Mouse (Mus musculus): ENCODE results near the gene Rab11fip3. TPM values are rescaled to one million over a fixed set of nuclear protein-coding genes. Genes with fewer than 3 reads are reported as not detected.

Gene Rab11fip3
- polyA plus RNA-seq, 1 experiment, result 4.0 TPM

DNA sequence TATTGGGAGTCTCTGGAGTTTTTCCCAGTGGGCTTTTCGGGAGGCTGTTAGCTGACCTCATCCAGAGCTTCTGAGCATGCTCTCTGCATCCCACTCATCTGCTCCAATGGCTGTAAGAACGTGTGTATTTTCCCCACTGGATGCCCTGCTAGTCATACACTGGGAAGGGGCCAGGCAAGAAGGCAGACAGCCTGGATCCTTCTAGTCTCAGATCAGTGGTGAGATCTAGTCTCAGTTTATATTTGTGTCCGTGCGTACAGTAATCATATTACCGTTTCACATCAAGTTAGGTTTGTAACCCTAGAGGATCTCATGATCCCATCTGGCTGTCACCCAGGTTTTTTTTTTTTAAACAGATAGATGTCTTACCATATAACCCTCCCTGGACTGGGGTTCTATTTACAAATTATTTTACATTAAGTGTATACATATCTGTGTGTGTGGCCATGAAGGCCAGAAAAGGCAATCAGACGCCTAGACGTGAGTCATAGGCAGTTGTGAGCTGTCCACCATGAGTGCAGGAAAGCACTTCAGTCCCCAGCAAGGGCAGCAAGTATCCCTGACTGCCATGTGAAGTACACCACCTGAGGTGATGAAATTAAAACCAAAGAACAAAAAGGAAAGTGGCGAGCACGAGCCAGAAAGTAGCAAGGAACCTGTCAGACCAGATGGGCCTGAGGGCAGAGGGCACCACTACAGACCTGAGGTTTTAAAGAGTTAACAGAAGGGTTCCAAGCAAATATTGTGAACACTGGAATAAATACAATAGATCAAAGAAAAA lies 11.4 kb downstream of the Rab11fip3 start:
- TF ChIP-seq GATA1 (IDR thresholded peaks at IDR 0.05; ENCODE audit: borderline replicate concordance, low read length) (no peak), FLI1 (IDR thresholded peaks at IDR 0.05; ENCODE audit: low read length) (no peak)
- H3K27me3 ChIP-seq (replicated peaks), result peaks cover 24% of the 10 kb centered on the region
- no peak overlapping the region for H3K4me3 ChIP-seq (replicated peaks)
- H3K4me1 ChIP-seq, result no peaks in the 10 kb centered on the region
- H3K36me3 ChIP-seq (replicated peaks; ENCODE audit: low read length), result no peaks in the 10 kb centered on the region
- H3K9me3 ChIP-seq, result no peaks in the 10 kb centered on the region

DNA sequence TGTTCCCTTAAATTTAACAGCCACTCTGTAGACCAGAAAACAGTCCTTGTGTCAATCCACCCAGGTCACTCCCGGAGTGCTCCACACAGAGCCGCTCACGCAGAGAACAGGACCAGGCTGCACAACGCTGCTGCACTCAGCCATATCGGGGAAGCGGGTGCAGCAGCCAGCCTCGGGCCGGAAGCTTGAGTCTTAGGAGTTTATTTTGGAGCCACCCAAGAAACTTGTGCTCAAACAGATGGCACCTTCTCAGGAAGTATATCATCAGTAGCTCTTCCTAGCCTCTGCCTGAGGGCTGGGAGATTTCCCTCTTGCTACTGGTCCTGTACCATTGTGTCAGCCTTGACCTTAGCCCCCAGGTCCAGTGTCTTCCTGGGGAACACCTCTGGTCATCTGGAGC lies 12.1 kb downstream of the Rab11fip3 start:
- TF ChIP-seq GATA1 (IDR thresholded peaks at IDR 0.05; ENCODE audit: borderline replicate concordance, low read length) (no peak), FLI1 (IDR thresholded peaks at IDR 0.05; ENCODE audit: low read length) (no peak)
- H3K36me3 ChIP-seq (replicated peaks; ENCODE audit: low read length), result no peaks in the 10 kb centered on the region
- no peaks in the 10 kb centered on the region for H3K4me1 ChIP-seq
- H3K9me3 ChIP-seq, result no peaks in the 10 kb centered on the region
- H3K4me3 ChIP-seq (replicated peaks), result no peak overlapping the region
- peaks cover 25% of the 10 kb centered on the region for H3K27me3 ChIP-seq (replicated peaks)

- H3K27me3 ChIP-seq (replicated peaks), result peaks cover 30% of the 10 kb centered on the region
- H3K4me1 ChIP-seq, result no peaks in the 10 kb centered on the region
- H3K4me3 ChIP-seq (replicated peaks), result no peak overlapping the region
- no peak for TF ChIP-seq FLI1 (IDR thresholded peaks at IDR 0.05; ENCODE audit: low read length)
- no peak for TF ChIP-seq GATA1 (IDR thresholded peaks at IDR 0.05; ENCODE audit: borderline replicate concordance, low read length)
- no peaks in the 10 kb centered on the region for H3K9me3 ChIP-seq
- no peaks in the 10 kb centered on the region for H3K36me3 ChIP-seq (replicated peaks; ENCODE audit: low read length)
Measured at GRCm38 (mm10) chr17:26055164-26055563, 14.2 kb downstream of the Rab11fip3 start.

GRCm38 (mm10) chr17:26054133-26054845 lies 15.1 kb downstream of the Rab11fip3 start:
- no peak overlapping the region for H3K4me3 ChIP-seq (replicated peaks)
- H3K4me1 ChIP-seq, result no peaks in the 10 kb centered on the region
- TF ChIP-seq FLI1 (IDR thresholded peaks at IDR 0.05; ENCODE audit: low read length) (no peak), GATA1 (IDR thresholded peaks at IDR 0.05; ENCODE audit: borderline replicate concordance, low read length) (no peak)
- H3K27me3 ChIP-seq (replicated peaks), result peaks cover 27% of the 10 kb centered on the region
- H3K36me3 ChIP-seq (replicated peaks; ENCODE audit: low read length), result no peaks in the 10 kb centered on the region
- no peaks in the 10 kb centered on the region for H3K9me3 ChIP-seq

DNA sequence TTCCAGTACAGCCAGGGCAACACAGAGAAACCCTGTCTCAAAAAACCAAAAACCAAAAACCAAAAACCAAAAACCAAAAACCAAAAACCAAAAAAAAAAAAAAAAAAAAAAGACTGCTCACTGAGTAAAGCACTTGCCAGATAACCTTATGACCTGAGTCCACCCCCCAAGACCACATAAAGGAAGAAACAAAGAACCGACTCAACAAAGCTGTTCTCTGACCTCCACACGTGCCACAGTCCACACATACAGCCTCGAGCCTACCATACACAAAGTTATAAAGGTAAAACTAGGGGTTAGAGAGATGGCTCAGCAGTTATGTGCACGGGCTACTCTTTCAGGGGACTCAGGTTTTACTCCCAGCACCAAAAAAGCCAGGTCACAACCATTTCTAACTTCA lies 16.6 kb downstream of the Rab11fip3 start:
- H3K36me3 ChIP-seq (replicated peaks; ENCODE audit: low read length), result no peaks in the 10 kb centered on the region
- H3K27me3 ChIP-seq (replicated peaks), result peaks cover 27% of the 10 kb centered on the region
- TF ChIP-seq GATA1 (IDR thresholded peaks at IDR 0.05; ENCODE audit: borderline replicate concordance, low read length), result no peak
- TF ChIP-seq FLI1 (IDR thresholded peaks at IDR 0.05; ENCODE audit: low read length), result no peak
- H3K4me3 ChIP-seq (replicated peaks), result no peak overlapping the region
- no peaks in the 10 kb centered on the region for H3K4me1 ChIP-seq
- H3K9me3 ChIP-seq, result no peaks in the 10 kb centered on the region

DNA sequence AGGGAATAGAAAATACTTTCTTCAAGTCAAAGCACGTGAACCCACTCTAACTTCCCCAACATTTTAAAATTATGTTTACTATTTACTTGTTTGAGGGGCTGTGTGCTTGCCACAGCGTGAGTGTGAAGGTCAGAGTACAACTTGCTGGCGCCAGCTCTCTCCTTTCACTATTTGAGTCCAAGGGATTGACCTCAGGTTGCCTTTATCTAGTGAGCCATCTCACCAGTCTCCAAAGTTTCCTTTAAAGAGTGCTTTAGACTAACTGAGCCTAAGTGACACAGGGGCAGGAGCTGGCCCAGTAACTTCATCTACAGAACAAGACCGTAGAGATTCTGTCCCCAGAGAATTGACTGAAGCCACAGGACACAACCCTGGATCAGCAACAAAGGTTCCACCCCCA lies 17.3 kb downstream of the Rab11fip3 start:
- Histone ChIP-seq H3K27me3 (replicated peaks) (peaks cover 27% of the 10 kb centered on the region), H3K4me3 (replicated peaks) (no peak overlapping the region), H3K9me3 (no peaks in the 10 kb centered on the region), H3K4me1 (no peaks in the 10 kb centered on the region), H3K36me3 (replicated peaks; ENCODE audit: low read length) (no peaks in the 10 kb centered on the region)
- no peak for TF ChIP-seq FLI1 (IDR thresholded peaks at IDR 0.05; ENCODE audit: low read length)

DNA sequence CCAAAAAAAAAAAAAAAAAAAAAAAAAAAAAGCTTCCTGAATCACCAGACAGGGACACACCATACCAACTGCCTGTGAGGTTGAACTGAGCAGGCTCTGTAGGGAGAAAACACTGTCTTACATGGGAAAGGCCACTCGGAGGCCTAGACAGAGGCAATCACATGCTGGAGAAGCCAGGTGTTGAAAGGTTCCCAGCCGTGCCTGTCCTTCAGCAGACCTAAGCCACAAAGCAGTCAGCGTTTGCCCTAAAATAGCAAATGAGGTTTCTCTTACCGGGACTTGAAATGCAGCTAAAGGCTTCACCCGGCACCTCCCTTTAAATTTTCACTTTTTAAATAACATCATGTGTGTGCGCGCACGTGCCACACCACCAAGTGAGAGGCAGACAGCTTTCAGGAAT lies 21.2 kb downstream of the Rab11fip3 start:
- Histone ChIP-seq H3K9me3 (no peaks in the 10 kb centered on the region), H3K4me1 (no peaks in the 10 kb centered on the region), H3K27me3 (replicated peaks) (peaks cover 29% of the 10 kb centered on the region), H3K4me3 (replicated peaks) (no peak overlapping the region), H3K36me3 (replicated peaks; ENCODE audit: low read length) (no peaks in the 10 kb centered on the region)
- TF ChIP-seq GATA1 (IDR thresholded peaks at IDR 0.05; ENCODE audit: borderline replicate concordance, low read length) (no peak), FLI1 (IDR thresholded peaks at IDR 0.05; ENCODE audit: low read length) (no peak)

GRCm38 (mm10) chr17:26046253-26046997 lies 22.9 kb downstream of the Rab11fip3 start:
- Histone ChIP-seq H3K27me3 (replicated peaks) (peaks cover 27% of the 10 kb centered on the region), H3K4me3 (replicated peaks) (peak overlapping the region; percentile 33), H3K4me1 (no peaks in the 10 kb centered on the region), H3K9me3 (no peaks in the 10 kb centered on the region), H3K36me3 (replicated peaks; ENCODE audit: low read length) (no peaks in the 10 kb centered on the region)
- no peak for TF ChIP-seq GATA1 (IDR thresholded peaks at IDR 0.05; ENCODE audit: borderline replicate concordance, low read length)

- no peak overlapping the region for H3K4me3 ChIP-seq (replicated peaks)
- no peaks in the 10 kb centered on the region for H3K9me3 ChIP-seq
- TF ChIP-seq GATA1 (IDR thresholded peaks at IDR 0.05; ENCODE audit: borderline replicate concordance, low read length) (no peak), FLI1 (IDR thresholded peaks at IDR 0.05; ENCODE audit: low read length) (no peak)
- H3K4me1 ChIP-seq, result no peaks in the 10 kb centered on the region
- no peaks in the 10 kb centered on the region for H3K36me3 ChIP-seq (replicated peaks; ENCODE audit: low read length)
- peaks cover 27% of the 10 kb centered on the region for H3K27me3 ChIP-seq (replicated peaks)
Measured at GRCm38 (mm10) chr17:26045285-26045684, 24.1 kb downstream of the Rab11fip3 start.

- Histone ChIP-seq H3K27me3 (replicated peaks) (peaks cover 28% of the 10 kb centered on the region), H3K4me1 (no peaks in the 10 kb centered on the region), H3K4me3 (replicated peaks) (no peak overlapping the region), H3K9me3 (no peaks in the 10 kb centered on the region), H3K36me3 (replicated peaks; ENCODE audit: low read length) (no peaks in the 10 kb centered on the region)
- no peak for TF ChIP-seq GATA1 (IDR thresholded peaks at IDR 0.05; ENCODE audit: borderline replicate concordance, low read length)
- TF ChIP-seq FLI1 (IDR thresholded peaks at IDR 0.05; ENCODE audit: low read length), result no peak
Measured at GRCm38 (mm10) chr17:26043249-26043636, 26.1 kb downstream of the Rab11fip3 start.
